Mouse (Mus musculus): ENCODE results near the gene Tatdn2. TPM values are rescaled to one million over a fixed set of nuclear protein-coding genes. Genes with fewer than 3 reads are reported as not detected.
"Not testable (repeated sequence)": the region's sequence is repeated elsewhere in the genome, so short reads cannot be mapped to it uniquely, and the experiment has no call there.

The Tatdn2 gene
- polyA plus RNA-seq, 1 experiment from 2014 or later = 0.49 TPM

DNA sequence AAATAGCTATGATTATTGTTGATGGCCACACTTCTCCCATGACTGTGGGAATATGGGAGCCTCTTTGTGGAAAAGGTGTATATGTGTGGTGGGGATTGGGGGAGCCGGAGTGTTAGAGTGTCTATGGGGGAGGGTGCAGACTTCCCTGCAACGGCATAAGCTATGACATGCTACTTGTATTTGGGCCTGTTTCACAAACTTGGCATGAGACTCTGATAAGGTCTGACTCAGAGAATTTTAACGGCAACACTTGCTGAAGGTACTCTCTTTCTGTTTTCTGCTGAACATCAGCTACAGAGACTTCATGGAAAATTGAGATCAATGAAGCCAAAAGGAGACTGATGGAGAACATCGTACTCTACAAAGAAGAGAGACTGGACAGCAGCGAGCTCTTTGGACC is 3.5 kb upstream of the Tatdn2 start:
- H3K27me3 ChIP-seq (ENCODE audit: control insufficient read depth, insufficient read depth, low read length) = no peaks in the 10 kb centered on the region
- no peaks in the 10 kb centered on the region for H3K36me3 ChIP-seq (ENCODE audit: control insufficient read depth, insufficient read depth)
- no peak overlapping the region for H3K27ac ChIP-seq (ENCODE audit: low read length)
- H3K9ac ChIP-seq (ENCODE audit: low read length) = no peak overlapping the region
- ATAC-seq (replicated peaks; ENCODE audit: extremely low read depth, insufficient read depth, low FRiP score) = no peak
- peaks cover 29% of the 10 kb centered on the region for H3K4me1 ChIP-seq (ENCODE audit: control insufficient read depth, insufficient read depth, low read length)
- no peaks in the 10 kb centered on the region for H3K9me3 ChIP-seq (replicated peaks; ENCODE audit: control insufficient read depth, low read length)
- no peak overlapping the region for H3K4me3 ChIP-seq (ENCODE audit: low read length)
- no peak overlapping the region for H3K4me2 ChIP-seq (ENCODE audit: low read depth, low read length)
- 70% methylated on average over 5 of the region's 5 CpGs for WGBS

- ATAC-seq (replicated peaks; ENCODE audit: extremely low read depth, insufficient read depth, low FRiP score) = no peak
- H3K27ac ChIP-seq (ENCODE audit: low read length) = no peak overlapping the region
- H3K9ac ChIP-seq (ENCODE audit: low read length) = no peak overlapping the region
- H3K4me2 ChIP-seq (ENCODE audit: low read depth, low read length) = no peak overlapping the region
- WGBS = 72% methylated on average over 1 of the region's 1 CpGs
- H3K9me3 ChIP-seq (replicated peaks; ENCODE audit: control insufficient read depth, low read length) = no peaks in the 10 kb centered on the region
- H3K4me3 ChIP-seq (ENCODE audit: low read length) = no peak overlapping the region
- H3K27me3 ChIP-seq (ENCODE audit: control insufficient read depth, insufficient read depth, low read length) = no peaks in the 10 kb centered on the region
- H3K36me3 ChIP-seq (ENCODE audit: control insufficient read depth, insufficient read depth) = no peaks in the 10 kb centered on the region; the same call in 1 of the 2 replicates
- peaks cover 30% of the 10 kb centered on the region for H3K4me1 ChIP-seq (ENCODE audit: control insufficient read depth, insufficient read depth, low read length)
Observed at GRCm38 (mm10) chr6:113695203-113695602, 1.6 kb upstream of the Tatdn2 start.

DNA sequence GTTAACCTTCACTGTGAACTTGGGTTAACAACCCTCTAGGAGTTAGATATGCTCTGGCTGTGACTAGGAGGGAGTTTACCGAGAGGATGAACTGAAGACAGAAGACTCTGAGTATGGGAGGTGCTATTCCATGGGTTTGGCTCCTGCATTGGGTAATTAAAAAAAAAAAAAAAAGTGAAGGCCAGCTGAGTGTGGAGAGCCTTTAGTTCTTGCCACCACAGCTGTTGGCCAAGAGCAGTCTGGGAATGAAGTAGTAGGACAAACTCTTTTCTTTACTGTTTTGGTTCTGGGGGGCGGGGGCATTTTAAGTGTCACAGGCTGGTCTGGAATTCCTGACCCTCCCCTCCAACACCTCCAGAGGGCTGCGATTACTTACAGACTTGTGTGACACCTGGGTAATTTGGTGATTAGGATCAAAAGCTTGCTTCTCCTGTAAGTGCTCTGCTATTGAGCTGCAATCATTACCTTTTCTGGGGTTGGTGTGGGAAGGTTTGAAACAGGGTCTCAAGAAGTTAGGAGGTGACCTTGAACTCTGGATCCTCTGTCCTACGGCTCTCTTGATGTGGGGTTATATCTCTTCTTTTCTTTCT is 989 bp upstream of the Tatdn2 start:
- H3K27ac ChIP-seq (ENCODE audit: low read length) = peak overlapping the region; percentile 94
- no peaks in the 10 kb centered on the region for H3K27me3 ChIP-seq (ENCODE audit: control insufficient read depth, insufficient read depth, low read length)
- H3K9me3 ChIP-seq (replicated peaks; ENCODE audit: control insufficient read depth, low read length) = no peaks in the 10 kb centered on the region
- peak overlapping the region; percentile 98 for H3K4me3 ChIP-seq (ENCODE audit: low read length)
- H3K9ac ChIP-seq (ENCODE audit: low read length) = peak overlapping the region; percentile 66
- H3K4me2 ChIP-seq (ENCODE audit: low read depth, low read length) = peak overlapping the region; percentile 69
- WGBS = 49% methylated on average over 4 of the region's 4 CpGs
- H3K4me1 ChIP-seq (ENCODE audit: control insufficient read depth, insufficient read depth, low read length) = peaks cover 26% of the 10 kb centered on the region
- no peaks in the 10 kb centered on the region; the same call in 1 of the 2 replicates for H3K36me3 ChIP-seq (ENCODE audit: control insufficient read depth, insufficient read depth)
- ATAC-seq (replicated peaks; ENCODE audit: extremely low read depth, insufficient read depth, low FRiP score) = no peak

DNA sequence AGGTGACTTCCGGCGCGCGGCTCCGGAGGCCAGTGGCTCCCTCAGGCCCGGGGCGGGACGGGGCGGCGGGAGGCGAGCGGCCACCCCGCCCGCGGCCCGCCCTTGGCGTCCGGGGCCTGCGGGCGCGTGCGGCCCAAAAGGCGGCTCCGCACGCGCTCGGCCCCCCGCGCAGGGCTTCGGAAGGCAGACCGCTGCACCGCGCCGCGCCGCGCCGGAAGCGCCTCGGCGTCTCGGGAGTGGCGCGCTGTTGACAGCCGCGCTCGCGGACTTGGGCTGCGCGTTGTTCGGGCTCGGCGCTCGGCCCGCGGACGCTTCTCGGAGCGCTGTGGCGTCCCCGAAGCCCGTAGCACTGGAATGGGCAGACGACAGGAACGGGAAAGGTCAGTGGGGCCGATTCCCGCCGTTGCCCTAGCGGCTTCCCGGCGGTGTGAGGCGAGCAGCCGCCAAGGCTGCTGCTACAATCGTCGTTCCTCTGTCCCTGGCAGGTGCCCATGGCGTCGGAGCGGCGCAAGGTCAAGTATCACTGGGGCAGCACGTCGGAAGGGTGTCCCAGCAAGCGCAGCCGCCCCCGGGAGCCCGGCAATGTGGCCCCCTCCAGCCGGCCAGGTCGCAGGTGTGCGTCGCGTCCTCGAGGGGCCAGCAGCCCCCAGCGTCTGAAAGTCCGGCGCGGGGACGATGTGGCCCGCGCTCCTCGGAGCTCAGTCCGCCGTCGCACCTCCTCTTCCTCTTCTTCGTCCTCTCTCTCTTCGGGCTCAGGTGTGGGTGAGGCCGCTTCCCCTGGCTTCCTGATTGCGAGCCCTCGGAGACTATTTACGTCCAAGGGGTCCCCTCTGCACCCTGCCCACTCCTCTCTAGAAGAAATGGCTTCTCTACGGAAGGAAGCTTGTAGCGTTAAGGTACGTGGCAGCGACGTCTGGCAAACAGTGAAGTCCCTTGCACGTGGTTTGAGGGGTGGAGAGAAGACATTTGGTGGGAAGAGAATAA is 664 bp downstream of the Tatdn2 start:
- peaks cover 23% of the 10 kb centered on the region for H3K4me1 ChIP-seq (ENCODE audit: control insufficient read depth, insufficient read depth, low read length)
- under 1% methylated on average over 88 of the region's 113 CpGs for WGBS
- no peaks in the 10 kb centered on the region for H3K27me3 ChIP-seq (ENCODE audit: control insufficient read depth, insufficient read depth, low read length)
- H3K9me3 ChIP-seq (replicated peaks; ENCODE audit: control insufficient read depth, low read length) = no peaks in the 10 kb centered on the region
- peak overlapping the region; percentile 94 for H3K9ac ChIP-seq (ENCODE audit: low read length)
- H3K4me3 ChIP-seq (ENCODE audit: low read length) = peak overlapping the region; percentile 98
- peak overlapping the region; percentile 85 for H3K4me2 ChIP-seq (ENCODE audit: low read depth, low read length)
- H3K36me3 ChIP-seq (ENCODE audit: control insufficient read depth, insufficient read depth) = peaks cover 12% of the 10 kb centered on the region
- H3K27ac ChIP-seq (ENCODE audit: low read length) = peak overlapping the region; percentile 92
- ATAC-seq (replicated peaks; ENCODE audit: extremely low read depth, insufficient read depth, low FRiP score) = peak; percentile 43

GRCm38 (mm10) chr6:113712718-113713117 is 15.9 kb downstream of the Tatdn2 start:
- WGBS = 85% methylated on average over 3 of the region's 3 CpGs
- no peak overlapping the region for H3K9ac ChIP-seq (ENCODE audit: low read length)

DNA sequence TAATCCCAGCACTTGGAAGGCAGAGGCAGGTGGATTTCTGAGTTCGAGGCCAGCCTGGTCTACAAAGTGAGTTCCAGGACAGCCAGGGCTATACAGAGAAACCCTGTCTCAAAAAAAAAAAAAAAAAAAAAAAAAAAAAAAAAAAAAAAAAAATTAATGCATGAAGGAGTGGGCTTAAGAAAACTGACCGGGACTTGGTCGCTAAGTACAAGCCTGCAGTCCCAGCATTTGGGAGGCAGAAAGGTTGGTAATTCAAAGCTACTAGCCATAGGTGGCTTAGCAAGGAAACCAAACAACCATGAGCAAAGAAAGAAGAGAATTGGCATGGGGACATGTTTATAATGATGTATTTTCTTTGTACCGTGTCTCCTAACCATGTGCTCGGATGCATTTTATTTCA is 16.5 kb downstream of the Tatdn2 start:
- not testable (repeated sequence) for H3K4me1 ChIP-seq (ENCODE audit: control insufficient read depth, insufficient read depth, low read length); H3K4me3 ChIP-seq (ENCODE audit: low read length)
- H3K36me3 ChIP-seq (ENCODE audit: control insufficient read depth, insufficient read depth) = peaks cover 70% of the 10 kb centered on the region

More at GRCm38 (mm10) chr6:113712718-113713117, 15.9 kb downstream of the Tatdn2 start:
- H3K36me3 ChIP-seq (ENCODE audit: control insufficient read depth, insufficient read depth) = peaks cover 76% of the 10 kb centered on the region
- H3K4me1 ChIP-seq (ENCODE audit: control insufficient read depth, insufficient read depth, low read length) = no peaks in the 10 kb centered on the region; the same call in 1 of the 2 replicates
- H3K27me3 ChIP-seq (ENCODE audit: control insufficient read depth, insufficient read depth, low read length) = no peaks in the 10 kb centered on the region
- no peak for ATAC-seq (replicated peaks; ENCODE audit: extremely low read depth, insufficient read depth, low FRiP score)
- H3K27ac ChIP-seq (ENCODE audit: low read length) = no peak overlapping the region
- H3K4me3 ChIP-seq (ENCODE audit: low read length) = no peak overlapping the region
- H3K4me2 ChIP-seq (ENCODE audit: low read depth, low read length) = no peak overlapping the region
- H3K9me3 ChIP-seq (replicated peaks; ENCODE audit: control insufficient read depth, low read length) = no peaks in the 10 kb centered on the region

GRCm38 (mm10) chr6:113714276-113714675 is 17.4 kb downstream of the Tatdn2 start:
- Histone ChIP-seq H3K9ac (ENCODE audit: low read length) (no peak overlapping the region), H3K27ac (ENCODE audit: low read length) (no peak overlapping the region), H3K4me2 (ENCODE audit: low read depth, low read length) (no peak overlapping the region), H3K9me3 (replicated peaks; ENCODE audit: control insufficient read depth, low read length) (no peaks in the 10 kb centered on the region), H3K4me3 (ENCODE audit: low read length) (no peak overlapping the region), H3K36me3 (ENCODE audit: control insufficient read depth, insufficient read depth) (peaks cover 66% of the 10 kb centered on the region), H3K4me1 (ENCODE audit: control insufficient read depth, insufficient read depth, low read length) (no peaks in the 10 kb centered on the region; the same call in 1 of the 2 replicates), H3K27me3 (ENCODE audit: control insufficient read depth, insufficient read depth, low read length) (no peaks in the 10 kb centered on the region)
- 91% methylated on average over 2 of the region's 2 CpGs for WGBS
- no peak for ATAC-seq (replicated peaks; ENCODE audit: extremely low read depth, insufficient read depth, low FRiP score)

More for the DNA sequence above, 16.5 kb downstream of the Tatdn2 start:
- not testable (repeated sequence) for H3K27ac ChIP-seq (ENCODE audit: low read length); H3K9me3 ChIP-seq (replicated peaks; ENCODE audit: control insufficient read depth, low read length); H3K4me2 ChIP-seq (ENCODE audit: low read depth, low read length); H3K27me3 ChIP-seq (ENCODE audit: control insufficient read depth, insufficient read depth, low read length); H3K9ac ChIP-seq (ENCODE audit: low read length); ATAC-seq (replicated peaks; ENCODE audit: extremely low read depth, insufficient read depth, low FRiP score)
- 88% methylated on average over 5 of the region's 5 CpGs for WGBS

DNA sequence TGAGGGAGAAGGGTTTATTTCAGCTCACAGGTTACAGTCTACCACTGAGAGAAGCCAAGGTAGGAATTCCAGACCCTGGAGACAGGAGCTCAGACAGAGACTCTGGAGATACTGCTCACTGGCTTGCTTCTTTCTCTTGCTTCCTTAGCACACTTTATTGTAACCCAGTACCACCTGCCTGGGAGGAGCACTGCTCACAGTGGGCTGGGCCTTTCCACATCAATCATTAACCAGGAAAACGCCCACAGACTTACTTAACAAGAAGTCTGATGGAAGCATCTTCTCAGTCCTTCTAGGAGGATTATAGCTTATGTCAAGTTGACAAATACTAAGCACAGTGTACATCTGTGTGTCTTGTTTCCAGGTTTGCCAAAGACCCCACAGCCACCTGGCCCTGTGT is 17.9 kb downstream of the Tatdn2 start:
- no peaks in the 10 kb centered on the region; the same call in 1 of the 2 replicates for H3K4me1 ChIP-seq (ENCODE audit: control insufficient read depth, insufficient read depth, low read length)
- no peaks in the 10 kb centered on the region for H3K9me3 ChIP-seq (replicated peaks; ENCODE audit: control insufficient read depth, low read length)
- H3K27me3 ChIP-seq (ENCODE audit: control insufficient read depth, insufficient read depth, low read length) = no peaks in the 10 kb centered on the region
- H3K36me3 ChIP-seq (ENCODE audit: control insufficient read depth, insufficient read depth) = peaks cover 66% of the 10 kb centered on the region
- H3K9ac ChIP-seq (ENCODE audit: low read length) = no peak overlapping the region
- H3K27ac ChIP-seq (ENCODE audit: low read length) = no peak overlapping the region
- no peak overlapping the region for H3K4me3 ChIP-seq (ENCODE audit: low read length)
- 83% methylated on average over 1 of the region's 1 CpGs for WGBS
- no peak overlapping the region for H3K4me2 ChIP-seq (ENCODE audit: low read depth, low read length)
- no peak for ATAC-seq (replicated peaks; ENCODE audit: extremely low read depth, insufficient read depth, low FRiP score)

GRCm38 (mm10) chr6:113717541-113717940 is 20.7 kb downstream of the Tatdn2 start:
- no peak for ATAC-seq (replicated peaks; ENCODE audit: extremely low read depth, insufficient read depth, low FRiP score)
- Histone ChIP-seq H3K27me3 (ENCODE audit: control insufficient read depth, insufficient read depth, low read length) (no peaks in the 10 kb centered on the region), H3K9ac (ENCODE audit: low read length) (no peak overlapping the region), H3K36me3 (ENCODE audit: control insufficient read depth, insufficient read depth) (peaks cover 47% of the 10 kb centered on the region), H3K9me3 (replicated peaks; ENCODE audit: control insufficient read depth, low read length) (no peaks in the 10 kb centered on the region), H3K4me1 (ENCODE audit: control insufficient read depth, insufficient read depth, low read length) (no peaks in the 10 kb centered on the region; the same call in 1 of the 2 replicates), H3K27ac (ENCODE audit: low read length) (no peak overlapping the region), H3K4me3 (ENCODE audit: low read length) (no peak overlapping the region), H3K4me2 (ENCODE audit: low read depth, low read length) (no peak overlapping the region)
- WGBS = 93% methylated on average over 3 of the region's 3 CpGs
